Mouse (Mus musculus) left cerebral cortex, adult 2 months (tissue): ENCODE measurements around the gene Tnni1. TPM values are rescaled to one million over a fixed set of nuclear protein-coding genes. Genes with fewer than 3 reads are reported as not detected.

Experiments
- DNase-seq, 2 experiments: peaks; one replicate each; pipeline ENCODE4 v3.0.0; 2021 to 2022; ENCODE audit warnings: low spot score in 2 of 2, mixed read lengths in 1 of 2; ENCODE audit errors: extremely low spot score in 1 of 2
- H3K27ac ChIP-seq: fragments of 200-600 bp; 2 replicates; pipeline ENCODE4 v1.8.1; 2022
- H3K4me3 ChIP-seq: fragments of 200-600 bp; 2 replicates; pipeline ENCODE4 v1.8.1; 2022
- CTCF ChIP-seq: fragments of 200-600 bp; IDR thresholded peaks from 2 replicates; pipeline ENCODE4 v1.8.1; 2022; ENCODE audit warnings: antibody characterized with exemption, mild to moderate bottlenecking, moderate library complexity
- intact Hi-C: fragments of 180-260 bp; cut with DNase I; formaldehyde crosslinking; loops from one replicate; pipeline ENCODE4 v1.15.1; 2025
- total RNA-seq, 2 experiments: library from RNA; stranded (reverse); gene quantifications; 2 replicates each; pipeline ENCODE4 v1.2.3; 2021

The Tnni1 gene
- total RNA-seq, 2 experiments from 2014 or later, result 1.6 to 1.7 TPM

- H3K4me3 ChIP-seq, result no peak overlapping the region
- intact Hi-C loops, result no loop called here
- DNase-seq, result no peak
- TF ChIP-seq CTCF, result no peak
- H3K27ac ChIP-seq, result no peak overlapping the region
Observed at GRCm38 (mm10) chr1:135838626-135839025, 59.4 kb downstream of the Tnni1 start.

- no peak for TF ChIP-seq CTCF
- no peak overlapping the region for H3K4me3 ChIP-seq
- no peak for DNase-seq
- no peak overlapping the region for H3K27ac ChIP-seq
- intact Hi-C loops, result no loop called here
Observed at GRCm38 (mm10) chr1:135839065-135839464, 59.8 kb downstream of the Tnni1 start.

- H3K4me3 ChIP-seq, result no peak overlapping the region
- H3K27ac ChIP-seq, result no peak overlapping the region
- TF ChIP-seq CTCF, result no peak
- intact Hi-C loops, result loop anchor here (10.0 kb wide), 1 partner anchor 364 kb away; no protein-coding TSS in a partner anchor
- no peak for DNase-seq
Observed at GRCm38 (mm10) chr1:135840675-135841395, 61.6 kb downstream of the Tnni1 start.

GRCm38 (mm10) chr1:135843519-135844262, 64.5 kb downstream of the Tnni1 start:
- H3K4me3 ChIP-seq, result no peak overlapping the region
- no peak for TF ChIP-seq CTCF
- no peak overlapping the region for H3K27ac ChIP-seq
- DNase-seq, result no peak
- intact Hi-C loops, result loop anchor here (10.0 kb wide), 1 partner anchor 361 kb away; no protein-coding TSS in a partner anchor

- no peak overlapping the region for H3K27ac ChIP-seq
- DNase-seq, result no peak
- no peak for TF ChIP-seq CTCF
- intact Hi-C loops, result loop anchor here (10.0 kb wide), 1 partner anchor 360 kb away; no protein-coding TSS in a partner anchor
- no peak overlapping the region for H3K4me3 ChIP-seq
Observed at GRCm38 (mm10) chr1:135844481-135844880, 65.2 kb downstream of the Tnni1 start.

- no peak for TF ChIP-seq CTCF
- DNase-seq, result no peak
- no peak overlapping the region for H3K27ac ChIP-seq
- intact Hi-C loops, result loop anchor here (5.0 to 10.0 kb wide), 2 partner anchors 96 to 358 kb away; no protein-coding TSS in a partner anchor
- no peak overlapping the region for H3K4me3 ChIP-seq
Observed at GRCm38 (mm10) chr1:135846632-135847031, 67.4 kb downstream of the Tnni1 start.

GRCm38 (mm10) chr1:135847139-135847562, 67.9 kb downstream of the Tnni1 start:
- Histone ChIP-seq H3K4me3 (no peak overlapping the region), H3K27ac (no peak overlapping the region)
- peak; percentile 58 for TF ChIP-seq CTCF
- no peak for DNase-seq
- intact Hi-C loops, result loop anchor here (5.0 to 10.0 kb wide), 2 partner anchors 95 to 358 kb away; no protein-coding TSS in a partner anchor

GRCm38 (mm10) chr1:135847611-135848351, 68.5 kb downstream of the Tnni1 start:
- H3K4me3 ChIP-seq, result no peak overlapping the region
- TF ChIP-seq CTCF, result no peak

GRCm38 (mm10) chr1:135850722-135851512, 71.7 kb downstream of the Tnni1 start:
- TF ChIP-seq CTCF, result peak; percentile 62
- intact Hi-C loops, result no loop called here
- Histone ChIP-seq H3K27ac (no peak overlapping the region), H3K4me3 (no peak overlapping the region)
- DNase-seq, result no peak

More at GRCm38 (mm10) chr1:135847611-135848351, 68.5 kb downstream of the Tnni1 start:
- no peak overlapping the region for H3K27ac ChIP-seq
- no peak for DNase-seq
- intact Hi-C loops, result loop anchor here (5.0 to 10.0 kb wide), 2 partner anchors 95 to 357 kb away; no protein-coding TSS in a partner anchor

- DNase-seq, result no peak
- Histone ChIP-seq H3K27ac (no peak overlapping the region; the same call in 1 of the 2 replicates), H3K4me3 (no peak overlapping the region)
- intact Hi-C loops, result no loop called here
- no peak for TF ChIP-seq CTCF
Observed at GRCm38 (mm10) chr1:135852044-135852756, 73.0 kb downstream of the Tnni1 start.
